Mouse (Mus musculus): ENCODE results near the gene Rptor.

- TF ChIP-seq CTCF (IDR thresholded peaks at IDR 0.05; ENCODE audit: borderline replicate concordance, insufficient read depth, low read depth, low read length) (no peak), POLR2A (IDR thresholded peaks at IDR 0.05; ENCODE audit: borderline replicate concordance, insufficient read depth, low read length) (no peak)
Measured at GRCm38 (mm10) chr11:119785661-119786384, 183.1 kb downstream of the Rptor start.
